Mouse (Mus musculus) cerebellum, postnatal 10 days (tissue): ENCODE data around the gene Tcf20.

ENCODE experiments used
- DNase-seq, 2 experiments: peaks; one replicate each; pipeline ENCODE4 v3.0.0; 2021; ENCODE audit warnings: mixed read lengths in 2 of 2

The Tcf20 gene

GRCm38 (mm10) chr15:82958253-82958701 is 29.4 kb downstream of the Tcf20 start:
- peak; percentile 76 to 79 for DNase-seq

- no peak for DNase-seq
Measured at GRCm38 (mm10) chr15:82956721-82957120, 31.0 kb downstream of the Tcf20 start.

GRCm38 (mm10) chr15:82956310-82956709 is 31.4 kb downstream of the Tcf20 start:
- peak; percentile 82 to 89 for DNase-seq

GRCm38 (mm10) chr15:82955286-82955685 is 32.4 kb downstream of the Tcf20 start:
- DNase-seq, result no peak

GRCm38 (mm10) chr15:82954034-82954433 is 33.6 kb downstream of the Tcf20 start:
- DNase-seq, result no peak

GRCm38 (mm10) chr15:82953096-82953495 is 34.6 kb downstream of the Tcf20 start:
- no peak for DNase-seq

- DNase-seq, result peak in 1 of 2 experiments; percentile 50
Measured at GRCm38 (mm10) chr15:82952292-82952705, 35.4 kb downstream of the Tcf20 start.

GRCm38 (mm10) chr15:82950246-82950645 is 37.4 kb downstream of the Tcf20 start:
- DNase-seq, result no peak

- DNase-seq, result peak; percentile 75 to 80
Measured at GRCm38 (mm10) chr15:82947431-82947830, 40.2 kb downstream of the Tcf20 start.

- no peak for DNase-seq
Measured at GRCm38 (mm10) chr15:82944479-82945195, 43.0 kb downstream of the Tcf20 start.

- no peak for DNase-seq
Measured at GRCm38 (mm10) chr15:82941733-82942132, 45.9 kb downstream of the Tcf20 start.

GRCm38 (mm10) chr15:82940494-82941214 is 47.0 kb downstream of the Tcf20 start:
- DNase-seq, result peak in 1 of 2 experiments; percentile 52

GRCm38 (mm10) chr15:82938155-82938569 is 49.5 kb downstream of the Tcf20 start:
- DNase-seq, result peak; percentile 71 to 73

GRCm38 (mm10) chr15:82937428-82937992 is 50.2 kb downstream of the Tcf20 start:
- DNase-seq, result no peak

- DNase-seq, result no peak
Measured at GRCm38 (mm10) chr15:82934971-82935370, 52.7 kb downstream of the Tcf20 start.

- DNase-seq, result peak; percentile 79 to 88
Measured at GRCm38 (mm10) chr15:82932936-82933650, 54.6 kb downstream of the Tcf20 start.

GRCm38 (mm10) chr15:82931436-82931835 is 56.2 kb downstream of the Tcf20 start:
- DNase-seq, result no peak

GRCm38 (mm10) chr15:82929595-82929994 is 58.1 kb downstream of the Tcf20 start:
- DNase-seq, result peak; percentile 77 to 86

- no peak for DNase-seq
Measured at GRCm38 (mm10) chr15:82928844-82929243, 58.8 kb downstream of the Tcf20 start.

- DNase-seq, result peak; percentile 60 to 76
Measured at GRCm38 (mm10) chr15:82928023-82928422, 59.6 kb downstream of the Tcf20 start.

GRCm38 (mm10) chr15:82927057-82927456 is 60.6 kb downstream of the Tcf20 start:
- DNase-seq, result peak; percentile 66 to 72

- no peak for DNase-seq
Measured at GRCm38 (mm10) chr15:82924679-82925425, 62.8 kb downstream of the Tcf20 start.
